Mouse (Mus musculus) T-helper 1 cell (primary cell): ENCODE measurements around the gene Rtp4.

Experiments used
- in situ Hi-C: fragments of 300-600 bp; cut with MboI, MseI; formaldehyde crosslinking; loops from one replicate; pipeline ENCODE4 v1.15.1; 2025; ENCODE audit warnings: high pct_unique_total_duplicates

The Rtp4 gene

GRCm38 (mm10) chr16:23591119-23592105 is 71.3 kb downstream of the Rtp4 start:
- in situ Hi-C loops, result no loop called here

GRCm38 (mm10) chr16:23592501-23592900 is 72.4 kb downstream of the Rtp4 start:
- in situ Hi-C loops, result no loop called here

GRCm38 (mm10) chr16:23596696-23597095 is 76.6 kb downstream of the Rtp4 start:
- in situ Hi-C loops, result no loop called here

GRCm38 (mm10) chr16:23597968-23598367 is 77.9 kb downstream of the Rtp4 start:
- in situ Hi-C loops, result no loop called here

- in situ Hi-C loops, result no loop called here
Observed at GRCm38 (mm10) chr16:23606220-23606619, 86.1 kb downstream of the Rtp4 start.

GRCm38 (mm10) chr16:23606651-23607050 is 86.6 kb downstream of the Rtp4 start:
- in situ Hi-C loops, result no loop called here

GRCm38 (mm10) chr16:23607911-23608410 is 87.9 kb downstream of the Rtp4 start:
- in situ Hi-C loops, result no loop called here

- in situ Hi-C loops, result no loop called here
Observed at GRCm38 (mm10) chr16:23609748-23610185, 89.7 kb downstream of the Rtp4 start.

GRCm38 (mm10) chr16:23624205-23624604 is 104.1 kb downstream of the Rtp4 start:
- in situ Hi-C loops, result no loop called here

- in situ Hi-C loops, result no loop called here
Observed at GRCm38 (mm10) chr16:23631531-23631930, 111.4 kb downstream of the Rtp4 start.

GRCm38 (mm10) chr16:23632681-23633080 is 112.6 kb downstream of the Rtp4 start:
- in situ Hi-C loops, result no loop called here

GRCm38 (mm10) chr16:23653028-23653427 is 132.9 kb downstream of the Rtp4 start:
- in situ Hi-C loops, result no loop called here

GRCm38 (mm10) chr16:23653479-23653878 is 133.4 kb downstream of the Rtp4 start:
- in situ Hi-C loops, result no loop called here

GRCm38 (mm10) chr16:23659597-23660531 is 139.8 kb downstream of the Rtp4 start:
- in situ Hi-C loops, result no loop called here
